Mouse (Mus musculus) liver, embryonic 14.5 days (tissue): ENCODE measurements around the gene Ric1. TPM values are rescaled to one million over a fixed set of nuclear protein-coding genes. Genes with fewer than 3 reads are reported as not detected.

ENCODE experiments used
- ATAC-seq: fragments of 200-750 bp; cut with Nextera tagmentation; 2 replicates; pipeline ENCODE4 v1.8.0; 2017; ENCODE audit warnings: moderate number of reproducible peaks, mild to moderate bottlenecking, moderate library complexity; ENCODE audit not compliant: insufficient read depth
- DNase-seq, 3 experiments: peaks; one replicate each; pipeline ENCODE4 v3.0.0-alpha.2; 2012 to 2013; ENCODE audit warnings: low read depth in 3 of 3, low spot score in 3 of 3
- H3K27ac ChIP-seq: fragments of 300-500 bp; sonication (generic); 2 replicates; pipeline ENCODE4 v1.5.1; 2014; ENCODE audit warnings: moderate library complexity, mild to moderate bottlenecking, control low read depth, inconsistent platforms
- H3K27me3 ChIP-seq: fragments of 300-500 bp; sonication (generic); 2 replicates; pipeline ENCODE4 v1.6.1; 2014; ENCODE audit warnings: mild to moderate bottlenecking, low read length, moderate library complexity; ENCODE audit not compliant: control insufficient read depth, insufficient read depth
- H3K36me3 ChIP-seq: fragments of 300-500 bp; sonication (generic); replicated peaks from 2 replicates; pipeline ENCODE4 v1.6.1; 2014; ENCODE audit warnings: low read depth; ENCODE audit not compliant: control insufficient read depth, insufficient read depth
- H3K4me1 ChIP-seq, 2 experiments: fragments of 200-500 bp in 1 of 2; fragments of 300-500 bp in 1 of 2; sonication (generic) in 1 of 2; replicated peaks; 2 replicates each; pipeline ENCODE4 v1.6.1; 2012 to 2014; ENCODE audit warnings: antibody characterized with exemption in 1 of 2, inconsistent platforms in 1 of 2, low read length in 1 of 2; ENCODE audit not compliant: control insufficient read depth in 2 of 2, insufficient read depth in 2 of 2
- H3K4me2 ChIP-seq: fragments of 300-500 bp; sonication (generic); 2 replicates; pipeline ENCODE4 v1.6.1; 2014; ENCODE audit warnings: low read depth, mild to moderate bottlenecking, control low read depth, moderate library complexity
- H3K4me3 ChIP-seq, 2 experiments: fragments of 200-500 bp in 1 of 2; fragments of 300-500 bp in 1 of 2; sonication (generic) in 1 of 2; 2 replicates each; pipeline ENCODE4 v1.5.1; 2012 to 2014; ENCODE audit warnings: low read depth in 2 of 2, low read length in 2 of 2, mild to moderate bottlenecking in 2 of 2, control low read depth in 1 of 2, inconsistent platforms in 1 of 2, moderate library complexity in 1 of 2; ENCODE audit not compliant: insufficient read depth in 1 of 2
- H3K9ac ChIP-seq: fragments of 300-500 bp; sonication (generic); replicated peaks from 2 replicates; pipeline ENCODE4 v1.6.1; 2014; ENCODE audit warnings: mild to moderate bottlenecking, control low read depth, moderate library complexity
- H3K9me3 ChIP-seq: fragments of 300-500 bp; sonication (generic); 2 replicates; pipeline ENCODE4 v1.6.1; 2016; ENCODE audit warnings: low read length, mixed read lengths; ENCODE audit not compliant: control insufficient read depth
- CTCF ChIP-seq: IDR thresholded peaks from 2 replicates; pipeline ENCODE4 v1.5.1; 2016; ENCODE audit warnings: antibody characterized with exemption, low read depth, control low read depth
- EP300 ChIP-seq: IDR thresholded peaks from 2 replicates; pipeline ENCODE4 v1.6.1; 2016; ENCODE audit warnings: antibody characterized with exemption, low read depth
- WGBS: fragments of 180-500 bp; shearing (Covaris S2); extraction: QIAGEN DNeasy Blood & Tissue Kit; methylation state at CpG from one replicate; pipeline ENCODE4 v1.1.7; 2014; ENCODE audit not compliant: insufficient replicate concordance; 5-methylcytosine and 5-hydroxymethylcytosine counted together
- polyA plus RNA-seq, 2 experiments: library from polyadenylated mRNA; depleted of rRNA in 1 of 2; stranded (reverse) in 1 of 2; unstranded in 1 of 2; fragments of >200 nt; fragmentation: Nextera tagmentation in 1 of 2; extraction: Ambion mirVana in 1 of 2; gene quantifications; 2 replicates each; pipeline versions ENCODE4 v1.2.1 to v1.2.3; 2012 to 2014

Gene Ric1
- polyA plus RNA-seq, 2 experiments, result 2.9 to 3.1 TPM

- Histone ChIP-seq H3K9me3 (no peaks in the 10 kb centered on the region), H3K4me1 (peaks cover 12 to 22% of the 10 kb centered on the region in 2 experiments), H3K4me2 (peak overlapping the region; percentile 63), H3K27ac (no peak overlapping the region), H3K9ac (0 out of 2 replicates have a peak overlapping the region, but pooled peaks have one; percentile 14), H3K4me3 (peak overlapping the region; percentile 39 to 65), H3K36me3 (no peaks in the 10 kb centered on the region), H3K27me3 (no peaks in the 10 kb centered on the region)
- ATAC-seq (peak; percentile 58; the same call in 1 of the 2 replicates), DNase-seq (peak; percentile 67 to 71 (median 69))
- peak; percentile 90 for TF ChIP-seq CTCF
- no peak for TF ChIP-seq EP300
- WGBS, result 8% methylated on average over 6 of the region's 6 CpGs
Measured at GRCm38 (mm10) chr19:29501507-29501906, 20.6 kb upstream of the Ric1 start.

- no peaks in the 10 kb centered on the region for H3K27me3 ChIP-seq
- H3K4me2 ChIP-seq, result no peak overlapping the region
- no peak overlapping the region for H3K27ac ChIP-seq
- no peak for DNase-seq
- H3K4me1 ChIP-seq, result peaks cover 0 to 5% of the 10 kb centered on the region in 2 experiments; a peak in 2 of 4 replicates
- no peak overlapping the region for H3K4me3 ChIP-seq
- no peak for ATAC-seq
- TF ChIP-seq EP300 (no peak), CTCF (no peak)
- no peak overlapping the region for H3K9ac ChIP-seq
- no peaks in the 10 kb centered on the region for H3K9me3 ChIP-seq
- no peaks in the 10 kb centered on the region for H3K36me3 ChIP-seq
- 54% methylated on average over 2 of the region's 2 CpGs for WGBS
Measured at GRCm38 (mm10) chr19:29504131-29504530, 18.0 kb upstream of the Ric1 start.

- DNase-seq, result no peak
- Histone ChIP-seq H3K4me3 (no peak overlapping the region), H3K9ac (no peak overlapping the region), H3K9me3 (no peaks in the 10 kb centered on the region), H3K27me3 (no peaks in the 10 kb centered on the region), H3K27ac (no peak overlapping the region), H3K4me2 (no peak overlapping the region), H3K36me3 (no peaks in the 10 kb centered on the region), H3K4me1 (peaks cover 0 to 5% of the 10 kb centered on the region in 2 experiments; a peak in 1 of 4 replicates)
- WGBS, result 57% methylated on average over 7 of the region's 7 CpGs
- TF ChIP-seq CTCF (no peak), EP300 (no peak)
- ATAC-seq, result no peak
Measured at GRCm38 (mm10) chr19:29505617-29506016, 16.5 kb upstream of the Ric1 start.

- ATAC-seq (no peak), DNase-seq (no peak)
- no peaks in the 10 kb centered on the region for H3K4me1 ChIP-seq
- 48% methylated on average over 7 of the region's 7 CpGs for WGBS
- no peak overlapping the region for H3K9ac ChIP-seq
- H3K36me3 ChIP-seq, result no peaks in the 10 kb centered on the region
- TF ChIP-seq CTCF (no peak), EP300 (no peak)
- no peaks in the 10 kb centered on the region for H3K9me3 ChIP-seq
- H3K4me2 ChIP-seq, result no peak overlapping the region
- H3K4me3 ChIP-seq, result no peak overlapping the region
- H3K27ac ChIP-seq, result no peak overlapping the region
- H3K27me3 ChIP-seq, result no peaks in the 10 kb centered on the region
Measured at GRCm38 (mm10) chr19:29508208-29508607, 13.9 kb upstream of the Ric1 start.

- no peaks in the 10 kb centered on the region for H3K4me1 ChIP-seq
- H3K4me2 ChIP-seq, result no peak overlapping the region
- 65% methylated on average over 7 of the region's 7 CpGs for WGBS
- TF ChIP-seq CTCF, result no peak
- no peak for TF ChIP-seq EP300
- ATAC-seq (no peak), DNase-seq (no peak)
- H3K9me3 ChIP-seq, result no peaks in the 10 kb centered on the region
- no peak overlapping the region for H3K27ac ChIP-seq
- H3K9ac ChIP-seq, result no peak overlapping the region
- no peak overlapping the region for H3K4me3 ChIP-seq
- H3K36me3 ChIP-seq, result no peaks in the 10 kb centered on the region
- no peaks in the 10 kb centered on the region for H3K27me3 ChIP-seq
Measured at GRCm38 (mm10) chr19:29509857-29510256, 12.2 kb upstream of the Ric1 start.
